Mouse (Mus musculus) spleen, adult 2 months (tissue): ENCODE results near the gene Lingo2.

ENCODE experiments used
- CTCF ChIP-seq: fragments of 200-500 bp; IDR thresholded peaks from 2 replicates; pipeline ENCODE4 v1.5.1; 2011; ENCODE audit warnings: mild to moderate bottlenecking, inconsistent platforms; ENCODE audit not compliant: insufficient read depth, insufficient read length, insufficient replicate concordance; ENCODE audit errors: extremely low read depth
- POLR2A ChIP-seq: fragments of 200-500 bp; IDR thresholded peaks from 2 replicates; pipeline ENCODE4 v1.6.1; 2011; ENCODE audit warnings: low read depth, low read length, inconsistent platforms

DNA sequence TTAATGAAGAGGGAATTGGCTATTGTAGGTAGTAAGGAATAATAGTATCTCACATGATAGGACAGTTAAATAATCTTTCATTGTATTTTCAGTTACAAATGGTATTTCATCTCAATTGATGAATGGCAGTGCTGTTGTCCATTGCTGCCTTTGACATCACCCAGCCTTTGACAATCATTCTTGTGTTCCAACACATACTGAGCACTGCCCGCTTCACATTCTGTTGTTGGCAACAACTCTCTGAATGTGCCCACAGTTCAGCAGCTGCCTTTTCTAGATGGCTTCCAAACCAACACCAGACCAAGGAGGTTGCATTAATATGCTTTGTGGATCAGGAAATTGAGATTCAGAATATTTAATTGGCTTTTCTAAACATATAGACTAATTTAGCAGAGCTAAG lies 1130.8 kb downstream of the Lingo2 start:
- no peak for TF ChIP-seq CTCF
- no peak for TF ChIP-seq POLR2A
